Mouse (Mus musculus): Measurements from ENCODE around the gene Med7. TPM values are rescaled to one million over a fixed set of nuclear protein-coding genes. Genes with fewer than 3 reads are reported as not detected.

Gene Med7
- polyA plus RNA-seq, 1 experiment from 2014 or later, result 88.2 TPM

DNA sequence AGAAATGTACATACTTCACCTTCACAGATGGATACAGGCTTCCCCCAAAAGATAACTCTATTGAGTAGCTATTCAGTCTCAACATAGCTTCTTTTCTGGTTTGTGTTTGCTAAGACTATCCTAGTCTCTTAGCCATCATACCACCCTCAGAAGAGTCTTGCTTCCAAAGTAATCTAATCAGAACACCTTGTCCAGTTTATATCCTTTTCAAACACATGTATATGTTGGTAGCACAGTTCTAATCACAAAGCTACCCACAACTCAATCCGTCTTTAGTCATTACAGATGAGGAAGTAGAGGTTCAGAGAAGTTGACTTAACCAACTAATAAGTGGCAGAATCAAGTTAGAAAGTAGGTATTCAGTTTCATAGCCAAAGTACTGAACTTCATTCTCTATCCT lies 5.0 kb downstream of the Med7 start:
- no peaks in the 10 kb centered on the region for H3K27me3 ChIP-seq (ENCODE audit: control insufficient read depth, insufficient read depth, low read length)
- no peak overlapping the region for H3K4me3 ChIP-seq (ENCODE audit: low read length)
- H3K4me2 ChIP-seq (replicated peaks; ENCODE audit: low read depth, low read length), result no peak overlapping the region
- H3K36me3 ChIP-seq (ENCODE audit: control insufficient read depth, insufficient read depth, low read length), result peaks cover 26% of the 10 kb centered on the region; the same call in 1 of the 2 replicates
- WGBS, result 100% methylated on average over 1 of the region's 1 CpGs
- H3K27ac ChIP-seq (ENCODE audit: low read depth, low read length), result no peak overlapping the region
- no peaks in the 10 kb centered on the region for H3K4me1 ChIP-seq (ENCODE audit: control insufficient read depth, insufficient read depth, low read length)
- no peaks in the 10 kb centered on the region for H3K9me3 ChIP-seq (ENCODE audit: control insufficient read depth, low read length)
- ATAC-seq (ENCODE audit: low FRiP score, low TSS enrichment), result no peak
- H3K9ac ChIP-seq (ENCODE audit: low read depth, low read length), result no peak overlapping the region

DNA sequence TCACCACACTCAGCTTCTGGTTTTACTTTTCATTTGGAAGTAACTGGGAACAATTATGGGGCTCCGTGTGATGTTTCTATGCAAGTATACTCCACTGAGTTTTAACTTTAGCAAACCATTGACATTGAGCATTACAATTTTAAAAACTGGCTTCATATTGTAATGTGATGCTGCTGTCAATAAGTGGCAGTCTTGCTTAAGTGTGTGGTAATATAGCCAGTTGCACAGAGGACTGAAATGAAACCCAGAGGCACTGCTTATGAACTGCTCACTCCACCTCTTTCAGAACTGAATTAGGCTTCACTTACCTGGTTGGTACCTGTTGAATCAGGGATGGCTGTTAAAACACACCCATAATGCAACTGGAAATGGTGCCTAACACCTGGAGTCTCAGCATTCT lies 6.4 kb downstream of the Med7 start:
- Histone ChIP-seq H3K4me1 (ENCODE audit: control insufficient read depth, insufficient read depth, low read length) (no peaks in the 10 kb centered on the region), H3K27me3 (ENCODE audit: control insufficient read depth, insufficient read depth, low read length) (no peaks in the 10 kb centered on the region), H3K36me3 (ENCODE audit: control insufficient read depth, insufficient read depth, low read length) (peaks cover 26% of the 10 kb centered on the region; the same call in 1 of the 2 replicates), H3K9me3 (ENCODE audit: control insufficient read depth, low read length) (no peaks in the 10 kb centered on the region), H3K4me3 (ENCODE audit: low read length) (no peak overlapping the region), H3K27ac (ENCODE audit: low read depth, low read length) (no peak overlapping the region), H3K4me2 (replicated peaks; ENCODE audit: low read depth, low read length) (no peak overlapping the region), H3K9ac (ENCODE audit: low read depth, low read length) (no peak overlapping the region)
- ATAC-seq (ENCODE audit: low FRiP score, low TSS enrichment), result no peak
- 96% methylated on average over 1 of the region's 1 CpGs for WGBS

DNA sequence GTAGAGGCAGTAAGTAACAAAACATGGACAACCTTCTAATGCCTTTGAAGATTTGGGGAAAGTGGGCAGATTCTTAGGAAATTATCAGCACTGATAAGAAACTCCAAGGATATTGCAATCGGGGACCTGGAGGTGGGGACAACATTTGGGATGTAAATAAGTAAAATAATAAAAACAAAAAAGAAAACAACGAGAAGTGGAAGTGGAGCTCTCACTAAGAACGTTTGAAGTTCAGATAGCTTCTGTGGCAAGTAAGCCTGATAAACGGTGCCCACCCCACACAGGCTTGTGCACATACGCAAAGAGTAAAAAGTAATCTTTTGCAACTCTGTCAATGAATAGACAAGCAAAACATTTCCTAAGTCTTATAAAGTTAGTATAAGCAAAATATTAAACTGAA lies 7.3 kb downstream of the Med7 start:
- no peak overlapping the region for H3K4me3 ChIP-seq (ENCODE audit: low read length)
- H3K4me2 ChIP-seq (replicated peaks; ENCODE audit: low read depth, low read length), result no peak overlapping the region
- no peaks in the 10 kb centered on the region for H3K4me1 ChIP-seq (ENCODE audit: control insufficient read depth, insufficient read depth, low read length)
- no peaks in the 10 kb centered on the region for H3K9me3 ChIP-seq (ENCODE audit: control insufficient read depth, low read length)
- WGBS, result 92% methylated on average over 5 of the region's 5 CpGs
- no peak overlapping the region for H3K9ac ChIP-seq (ENCODE audit: low read depth, low read length)
- no peak for ATAC-seq (ENCODE audit: low FRiP score, low TSS enrichment)
- H3K27ac ChIP-seq (ENCODE audit: low read depth, low read length), result no peak overlapping the region
- peaks cover 23% of the 10 kb centered on the region; the same call in 1 of the 2 replicates for H3K36me3 ChIP-seq (ENCODE audit: control insufficient read depth, insufficient read depth, low read length)
- no peaks in the 10 kb centered on the region for H3K27me3 ChIP-seq (ENCODE audit: control insufficient read depth, insufficient read depth, low read length)

DNA sequence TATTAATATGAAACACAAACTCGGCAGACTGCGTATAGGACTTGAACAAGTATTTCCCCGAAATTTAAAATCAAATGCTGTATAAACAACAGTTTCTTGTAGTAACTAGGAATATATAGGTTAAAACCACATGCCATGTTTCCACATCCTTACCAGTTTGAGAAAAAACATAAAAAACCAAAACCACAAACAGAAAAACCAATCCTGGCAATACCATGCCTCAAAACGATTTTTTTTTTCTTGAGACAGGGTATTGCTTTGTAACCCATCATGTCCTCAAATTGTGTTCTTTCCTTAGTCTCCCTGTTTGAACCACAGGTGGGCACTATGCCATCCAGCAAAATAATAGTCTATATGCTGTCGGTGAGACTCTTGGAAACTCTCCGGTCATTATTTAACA lies 9.4 kb downstream of the Med7 start:
- Histone ChIP-seq H3K9me3 (ENCODE audit: control insufficient read depth, low read length) (no peaks in the 10 kb centered on the region), H3K4me3 (ENCODE audit: low read length) (no peak overlapping the region), H3K27ac (ENCODE audit: low read depth, low read length) (no peak overlapping the region), H3K9ac (ENCODE audit: low read depth, low read length) (no peak overlapping the region), H3K4me1 (ENCODE audit: control insufficient read depth, insufficient read depth, low read length) (no peaks in the 10 kb centered on the region), H3K4me2 (replicated peaks; ENCODE audit: low read depth, low read length) (no peak overlapping the region), H3K36me3 (ENCODE audit: control insufficient read depth, insufficient read depth, low read length) (peaks cover 10% of the 10 kb centered on the region; the same call in 1 of the 2 replicates), H3K27me3 (ENCODE audit: control insufficient read depth, insufficient read depth, low read length) (no peaks in the 10 kb centered on the region)
- ATAC-seq (ENCODE audit: low FRiP score, low TSS enrichment), result no peak
- WGBS, result 90% methylated on average over 6 of the region's 6 CpGs

DNA sequence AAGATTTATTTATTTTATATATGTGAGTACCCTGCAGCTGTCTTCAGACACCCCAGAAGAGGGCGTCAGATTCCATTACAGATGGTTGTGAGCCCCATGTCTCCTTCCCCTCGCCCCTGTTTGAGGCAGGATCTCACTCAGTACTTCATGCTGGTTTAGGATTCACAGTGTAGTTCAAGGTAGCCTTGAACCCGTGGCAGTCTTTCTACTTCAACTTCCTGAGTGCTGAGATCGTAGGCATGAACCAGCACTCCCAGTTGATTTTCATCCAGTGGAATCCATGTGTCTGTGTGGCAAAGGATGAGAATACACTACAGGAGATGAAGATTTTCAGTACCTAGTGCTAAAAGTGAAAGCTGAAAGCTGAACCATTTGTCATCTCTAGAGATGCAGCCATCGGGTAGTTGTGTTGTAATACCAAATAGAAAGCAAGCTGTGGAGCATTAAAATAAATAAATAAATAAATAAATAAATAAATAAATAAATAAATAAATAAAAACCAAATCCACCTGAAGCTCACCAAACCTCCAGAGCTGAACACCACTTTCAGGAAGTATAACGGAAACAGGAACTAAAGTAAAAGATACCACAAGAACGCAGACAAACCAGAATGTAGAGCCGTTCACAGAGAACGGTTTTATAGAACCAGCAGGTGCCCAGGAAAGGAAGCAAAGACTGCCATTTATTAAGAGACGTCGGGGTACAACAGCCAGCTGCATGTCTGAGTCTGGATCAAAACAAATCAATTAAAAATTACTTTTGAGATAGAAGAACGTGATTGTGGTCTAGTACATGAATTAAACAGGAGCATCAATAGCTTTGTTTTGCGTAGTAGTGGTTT lies 11.1 kb downstream of the Med7 start:
- H3K27me3 ChIP-seq (ENCODE audit: control insufficient read depth, insufficient read depth, low read length), result no peaks in the 10 kb centered on the region
- WGBS, result 79% methylated on average over 13 of the region's 13 CpGs
- H3K4me1 ChIP-seq (ENCODE audit: control insufficient read depth, insufficient read depth, low read length), result no peaks in the 10 kb centered on the region
- no peak overlapping the region for H3K27ac ChIP-seq (ENCODE audit: low read depth, low read length)
- H3K9me3 ChIP-seq (ENCODE audit: control insufficient read depth, low read length), result no peaks in the 10 kb centered on the region
- H3K4me2 ChIP-seq (replicated peaks; ENCODE audit: low read depth, low read length), result no peak overlapping the region
- ATAC-seq (ENCODE audit: low FRiP score, low TSS enrichment), result no peak
- H3K4me3 ChIP-seq (ENCODE audit: low read length), result no peak overlapping the region
- H3K36me3 ChIP-seq (ENCODE audit: control insufficient read depth, insufficient read depth, low read length), result peaks cover 6% of the 10 kb centered on the region; the same call in 1 of the 2 replicates
- no peak overlapping the region for H3K9ac ChIP-seq (ENCODE audit: low read depth, low read length)

DNA sequence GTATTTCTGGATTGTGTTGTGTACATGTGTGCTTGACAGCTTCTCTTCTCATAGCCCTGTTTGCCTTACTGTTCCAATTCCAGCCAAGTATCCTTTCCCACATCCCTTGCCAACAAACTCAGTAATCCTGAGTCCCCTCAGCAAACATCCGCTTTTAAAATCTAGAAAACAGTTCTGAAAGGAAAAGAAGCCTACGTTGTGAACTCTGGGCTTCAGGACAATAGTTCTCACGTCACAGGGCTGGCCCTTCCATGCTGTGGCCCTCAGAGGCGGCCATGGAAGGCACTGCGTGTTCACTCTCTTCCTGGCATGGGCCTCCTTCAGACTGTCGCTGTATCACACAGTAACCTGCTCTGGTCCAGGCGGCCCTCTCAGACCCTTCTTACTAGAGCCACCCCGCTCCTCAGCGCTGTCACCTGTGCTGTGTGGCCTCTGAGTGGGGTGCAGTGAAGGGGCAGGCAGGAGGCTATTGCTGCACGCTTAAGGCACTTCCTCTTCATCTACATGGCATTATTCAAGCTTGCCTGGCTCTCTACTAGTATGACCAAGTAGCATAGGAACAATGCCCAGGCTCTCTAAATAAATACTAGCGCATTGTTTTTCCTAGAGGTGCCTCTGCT lies 12.8 kb downstream of the Med7 start:
- no peak for ATAC-seq (ENCODE audit: low FRiP score, low TSS enrichment)
- Histone ChIP-seq H3K4me1 (ENCODE audit: control insufficient read depth, insufficient read depth, low read length) (no peaks in the 10 kb centered on the region), H3K9me3 (ENCODE audit: control insufficient read depth, low read length) (no peaks in the 10 kb centered on the region), H3K27me3 (ENCODE audit: control insufficient read depth, insufficient read depth, low read length) (no peaks in the 10 kb centered on the region), H3K4me2 (replicated peaks; ENCODE audit: low read depth, low read length) (no peak overlapping the region), H3K4me3 (ENCODE audit: low read length) (no peak overlapping the region), H3K36me3 (ENCODE audit: control insufficient read depth, insufficient read depth, low read length) (no peaks in the 10 kb centered on the region), H3K9ac (ENCODE audit: low read depth, low read length) (no peak overlapping the region), H3K27ac (ENCODE audit: low read depth, low read length) (no peak overlapping the region)
- WGBS, result 85% methylated on average over 11 of the region's 11 CpGs

DNA sequence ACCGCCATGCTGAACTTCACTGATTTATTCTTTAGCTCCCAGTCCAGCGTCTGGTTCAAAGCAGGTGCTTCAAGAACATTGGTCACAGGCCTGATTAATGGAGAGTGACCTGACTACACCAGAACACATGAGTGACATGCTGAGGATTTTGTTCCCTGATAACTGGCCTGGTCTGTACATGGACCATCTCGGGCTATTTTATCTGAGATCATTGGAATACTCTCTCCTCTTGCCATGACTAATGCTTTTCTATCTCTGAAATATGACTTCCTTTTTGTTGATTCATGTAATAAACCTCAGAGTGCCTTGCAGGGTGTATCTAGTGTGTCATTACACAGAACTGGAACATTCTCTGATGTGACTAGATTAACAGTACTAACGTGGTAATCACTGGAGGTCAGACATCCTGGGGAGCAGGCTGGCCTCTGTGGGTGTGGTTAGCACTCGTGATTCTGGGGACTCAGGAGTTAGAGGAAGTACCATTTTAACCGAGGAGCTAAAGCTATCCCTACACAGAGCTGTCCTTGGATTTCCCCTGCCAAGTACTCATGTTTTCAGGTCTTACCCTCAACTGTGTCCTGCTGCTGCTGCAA lies 17.8 kb downstream of the Med7 start, which contains the start of gene Havcr2:
Havcr2 (plus strand) TSS at position 483 of the 593 bp plus-strand sequence.
- 68% methylated on average over 6 of the region's 6 CpGs for WGBS
- Histone ChIP-seq H3K4me1 (ENCODE audit: control insufficient read depth, insufficient read depth, low read length) (no peaks in the 10 kb centered on the region), H3K4me3 (ENCODE audit: low read length) (no peak within 1 kb of the TSS), H3K36me3 (ENCODE audit: control insufficient read depth, insufficient read depth, low read length) (no peaks in the 10 kb centered on the region), H3K27me3 (ENCODE audit: control insufficient read depth, insufficient read depth, low read length) (no peaks in the 10 kb centered on the region), H3K9ac (ENCODE audit: low read depth, low read length) (no peak within 1 kb of the TSS), H3K4me2 (replicated peaks; ENCODE audit: low read depth, low read length) (no peak within 1 kb of the TSS), H3K27ac (ENCODE audit: low read depth, low read length) (no peak within 1 kb of the TSS), H3K9me3 (ENCODE audit: control insufficient read depth, low read length) (no peaks in the 10 kb centered on the region)
- no peak for ATAC-seq (ENCODE audit: low FRiP score, low TSS enrichment)

DNA sequence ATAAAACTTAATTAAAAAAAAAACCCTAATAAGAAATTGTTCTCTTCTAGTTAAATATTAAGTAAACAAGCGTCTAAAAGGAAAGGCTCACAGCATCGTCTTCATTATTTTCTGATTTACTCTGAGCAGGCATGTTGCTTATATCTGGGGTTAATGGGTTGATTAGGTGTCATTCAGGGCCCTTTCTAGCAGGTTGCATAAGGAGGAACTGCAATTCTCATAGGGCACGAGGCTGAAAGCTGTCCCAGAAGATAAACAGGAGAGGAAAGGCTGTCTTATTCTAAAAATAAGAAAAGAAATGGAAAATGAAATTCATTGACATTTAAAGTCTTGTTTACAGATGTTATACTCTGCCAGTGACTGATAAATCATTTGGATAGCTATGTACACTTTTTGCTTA lies 23.2 kb downstream of the Med7 start:
- no peak overlapping the region for H3K27ac ChIP-seq (ENCODE audit: low read depth, low read length)
- H3K4me3 ChIP-seq (ENCODE audit: low read length), result no peak overlapping the region
- H3K36me3 ChIP-seq (ENCODE audit: control insufficient read depth, insufficient read depth, low read length), result no peaks in the 10 kb centered on the region
- no peaks in the 10 kb centered on the region for H3K4me1 ChIP-seq (ENCODE audit: control insufficient read depth, insufficient read depth, low read length)
- no peaks in the 10 kb centered on the region for H3K27me3 ChIP-seq (ENCODE audit: control insufficient read depth, insufficient read depth, low read length)
- H3K4me2 ChIP-seq (replicated peaks; ENCODE audit: low read depth, low read length), result no peak overlapping the region
- WGBS, result 77% methylated on average over 3 of the region's 3 CpGs
- H3K9me3 ChIP-seq (ENCODE audit: control insufficient read depth, low read length), result no peaks in the 10 kb centered on the region
- no peak for ATAC-seq (ENCODE audit: low FRiP score, low TSS enrichment)
- no peak overlapping the region for H3K9ac ChIP-seq (ENCODE audit: low read depth, low read length)

DNA sequence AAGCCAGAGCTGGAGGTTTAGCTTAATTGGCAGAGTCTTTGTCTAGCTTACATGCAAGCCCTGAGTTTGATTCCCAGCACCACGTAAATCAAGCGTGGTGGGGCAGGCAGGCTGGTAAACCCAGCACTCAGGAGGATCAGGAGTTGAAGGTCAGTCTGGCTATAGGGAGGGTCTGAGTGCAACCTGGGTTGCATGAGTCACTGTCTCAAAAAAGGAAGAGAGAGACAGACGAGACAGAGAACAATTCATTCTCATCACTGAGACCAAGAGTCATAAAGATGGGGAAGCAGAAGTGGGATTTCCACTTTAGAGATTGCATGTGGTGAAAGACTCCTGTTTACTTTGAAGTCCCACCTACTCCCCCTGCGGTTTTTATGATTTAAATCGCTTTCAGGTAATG lies 24.6 kb downstream of the Med7 start:
- Histone ChIP-seq H3K27me3 (ENCODE audit: control insufficient read depth, insufficient read depth, low read length) (no peaks in the 10 kb centered on the region), H3K36me3 (ENCODE audit: control insufficient read depth, insufficient read depth, low read length) (no peaks in the 10 kb centered on the region), H3K4me1 (ENCODE audit: control insufficient read depth, insufficient read depth, low read length) (no peaks in the 10 kb centered on the region), H3K9me3 (ENCODE audit: control insufficient read depth, low read length) (no peaks in the 10 kb centered on the region), H3K9ac (ENCODE audit: low read depth, low read length) (no peak overlapping the region), H3K4me3 (ENCODE audit: low read length) (no peak overlapping the region), H3K4me2 (replicated peaks; ENCODE audit: low read depth, low read length) (no peak overlapping the region), H3K27ac (ENCODE audit: low read depth, low read length) (no peak overlapping the region)
- WGBS, result 64% methylated on average over 5 of the region's 5 CpGs
- ATAC-seq (ENCODE audit: low FRiP score, low TSS enrichment), result no peak

Measured in kidney, embryonic 14.5 days (tissue).